Mouse (Mus musculus) erythroblast, embryonic 14.5 days (primary cell): ENCODE data around the gene Wdr61.

Experiments
- GATA1 ChIP-seq: IDR thresholded peaks from 2 replicates; pipeline ENCODE4 v1.6.1; 2012; ENCODE audit warnings: low read length, inconsistent platforms, mixed read lengths
- TAL1 ChIP-seq: IDR thresholded peaks from 3 replicates; pipeline ENCODE4 v1.6.1; 2012; ENCODE audit warnings: low read length, inconsistent platforms, mixed read lengths

DNA sequence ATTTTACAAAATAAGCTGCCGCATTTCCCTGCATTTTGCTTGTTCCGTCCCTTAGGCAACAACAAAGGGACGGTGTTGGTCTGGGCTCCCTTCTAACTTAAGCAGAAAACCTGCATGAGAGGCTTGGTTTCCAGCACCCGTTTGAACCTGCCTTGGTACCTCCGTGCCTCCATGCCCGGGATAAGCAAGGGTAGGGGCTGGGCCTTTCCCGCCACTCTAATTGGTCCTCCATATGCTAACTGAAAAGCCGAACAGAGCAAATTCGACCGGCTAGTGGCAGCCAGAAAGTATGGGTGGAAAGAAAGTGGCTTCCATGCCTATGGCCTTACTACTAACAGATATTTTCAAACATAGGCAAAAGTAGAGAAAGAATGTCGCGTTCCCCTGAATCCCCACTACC is 29.8 kb upstream of the Wdr61 start:
- TF ChIP-seq TAL1 (no peak), GATA1 (no peak)
